In the genomic region with DNA sequence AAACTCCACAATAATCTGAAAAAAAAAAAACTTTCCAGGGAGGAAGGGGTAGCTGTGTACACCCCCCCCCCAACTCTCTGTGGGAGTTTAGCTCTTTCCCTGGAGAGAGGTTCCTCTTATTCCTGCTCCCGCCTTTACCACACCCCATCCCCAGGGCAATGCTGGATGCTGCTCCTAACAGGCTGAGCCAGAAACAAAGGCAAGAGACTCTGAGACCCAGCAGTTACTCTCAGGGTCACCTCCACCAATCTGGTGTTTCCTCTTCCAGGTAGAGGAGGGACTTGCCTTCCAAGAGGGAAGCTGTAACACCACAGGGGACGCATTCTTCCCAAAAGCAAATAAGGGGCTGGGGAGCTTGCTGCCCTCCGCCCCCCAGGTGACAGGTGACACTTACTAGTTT, we compare ENCODE assay signal across 14 mouse cellular contexts. TPM values are rescaled to one million over a fixed set of nuclear protein-coding genes. Genes with fewer than 3 reads are reported as not detected.
DNase-seq lines count a peak whose midpoint lies in the region; ATAC-seq and TF ChIP-seq lines count a peak whose summit lies in the region.
"Had no signal": no experiment of that assay in that cellular context is flagged by ENCODE, and none has a peak within 500 bp of the region (broad histone marks: within the 10 kb centered on the region; RNA-seq: fewer than 3 reads in every experiment).

No protein-coding gene starts in this region.

- TF ChIP-seq POLR2A in thymus, adult 2 months (IDR thresholded peaks at IDR 0.05; ENCODE audit: control insufficient read depth, extremely low read depth, insufficient read depth, low read length, poor library complexity): no peak

- DNase-seq in heart, adult 9 months (ENCODE audit: low spot score in 2 of 2): no peak
- no peak for DNase-seq in layer of hippocampus, adult 18-20 months (ENCODE audit: low spot score in 2 of 2)
- no peak for DNase-seq in thymus, adult 2 months
- DNase-seq: layer of hippocampus, adult 9-11 months had no signal

- H3K27me3 ChIP-seq in heart, embryonic 13.5 days (replicated peaks): no peaks in the 10 kb centered on the region
- no peaks in the 10 kb centered on the region for H3K27me3 ChIP-seq in midbrain, embryonic 13.5 days
- no peaks in the 10 kb centered on the region for H3K27me3 ChIP-seq in midbrain, embryonic 16.5 days (ENCODE audit: control insufficient read depth, insufficient read depth, low read depth, low read length)
- H3K27me3 ChIP-seq in hindbrain, embryonic 12.5 days: no peaks in the 10 kb centered on the region
- no peaks in the 10 kb centered on the region for H3K27me3 ChIP-seq in neural tube, embryonic 15.5 days (replicated peaks)
- no peaks in the 10 kb centered on the region for H3K27me3 ChIP-seq in thymus, adult 2 months (ENCODE audit: control insufficient read depth, insufficient read depth, low read length)

- peaks cover 28% of the 10 kb centered on the region for H3K4me1 ChIP-seq in heart, embryonic 13.5 days
- peaks cover 20% of the 10 kb centered on the region for H3K4me1 ChIP-seq in midbrain, embryonic 13.5 days (replicated peaks)
- peaks cover 15% of the 10 kb centered on the region for H3K4me1 ChIP-seq in midbrain, embryonic 16.5 days (ENCODE audit: control insufficient read depth, insufficient read depth, low read length)
- H3K4me1 ChIP-seq in hindbrain, embryonic 12.5 days: peaks cover 17% of the 10 kb centered on the region
- H3K4me1 ChIP-seq in neural tube, embryonic 15.5 days: peaks cover 32% of the 10 kb centered on the region
- H3K4me1 ChIP-seq in thymus, adult 2 months (replicated peaks; ENCODE audit: control insufficient read depth, insufficient read depth, low read length): peaks cover 13% of the 10 kb centered on the region

- 78% methylated on average over 3 of the region's 3 CpGs for WGBS in heart, embryonic 13.5 days
- WGBS in midbrain, embryonic 13.5 days: 81% methylated on average over 3 of the region's 3 CpGs
- 80% methylated on average over 3 of the region's 3 CpGs for WGBS in midbrain, embryonic 16.5 days
- WGBS in hindbrain, embryonic 12.5 days: 83% methylated on average over 3 of the region's 3 CpGs
- whole genome bisulfite sequencing in neural tube, embryonic 15.5 days: 70% methylated on average over 3 of the region's 3 CpGs
- 95% methylated on average over 3 of the region's 3 CpGs for WGBS in thymus, adult 2 months

- TF ChIP-seq CTCF in thymus, adult 2 months (IDR thresholded peaks at IDR 0.05; ENCODE audit: borderline replicate concordance, control insufficient read depth, extremely low read depth, insufficient read depth, low read length, poor library complexity): no peak

- H3K4me2 ChIP-seq in heart, embryonic 13.5 days: 0 out of 2 replicates have a peak overlapping the region, but pooled peaks have one; percentile 81
- H3K4me2 ChIP-seq in midbrain, embryonic 13.5 days (replicated peaks): peak overlapping the region; percentile 92
- H3K4me2 ChIP-seq in midbrain, embryonic 16.5 days (ENCODE audit: low read length): no peak overlapping the region; the same call in 1 of the 2 replicates
- H3K4me2 ChIP-seq in hindbrain, embryonic 12.5 days (replicated peaks): peak overlapping the region; percentile 90; the same call in 1 of the 2 replicates
- H3K4me2 ChIP-seq in neural tube, embryonic 15.5 days: peak overlapping the region; percentile 84

- H3K27ac ChIP-seq in heart, embryonic 13.5 days (replicated peaks): no peak overlapping the region
- H3K27ac ChIP-seq in midbrain, embryonic 13.5 days: no peak overlapping the region
- no peak overlapping the region for H3K27ac ChIP-seq in midbrain, embryonic 16.5 days (ENCODE audit: low read length)
- H3K27ac ChIP-seq in hindbrain, embryonic 12.5 days: no peak overlapping the region
- H3K27ac ChIP-seq in neural tube, embryonic 15.5 days (replicated peaks): no peak overlapping the region
- H3K27ac ChIP-seq in thymus, adult 2 months (ENCODE audit: control insufficient read depth, insufficient read depth, low read length): no peak overlapping the region

- no peaks in the 10 kb centered on the region for H3K9me3 ChIP-seq in heart, embryonic 13.5 days
- H3K9me3 ChIP-seq in midbrain, embryonic 13.5 days: no peaks in the 10 kb centered on the region
- no peaks in the 10 kb centered on the region for H3K9me3 ChIP-seq in midbrain, embryonic 16.5 days (replicated peaks; ENCODE audit: control insufficient read depth, low read length, poor library complexity, severe bottlenecking)
- H3K9me3 ChIP-seq in hindbrain, embryonic 12.5 days (replicated peaks): no peaks in the 10 kb centered on the region
- no peaks in the 10 kb centered on the region for H3K9me3 ChIP-seq in neural tube, embryonic 15.5 days (replicated peaks)

- peak overlapping the region; percentile 94 for H3K9ac ChIP-seq in heart, embryonic 13.5 days
- H3K9ac ChIP-seq in midbrain, embryonic 13.5 days (replicated peaks): peak overlapping the region; percentile 98; the same call in 1 of the 2 replicates
- no peak overlapping the region for H3K9ac ChIP-seq in midbrain, embryonic 16.5 days (ENCODE audit: low read depth, low read length)
- 0 out of 2 replicates have a peak overlapping the region, but pooled peaks have one; percentile 5 for H3K9ac ChIP-seq in hindbrain, embryonic 12.5 days
- peak overlapping the region; percentile 92; the same call in 1 of the 2 replicates for H3K9ac ChIP-seq in neural tube, embryonic 15.5 days (replicated peaks)

- no peak for ATAC-seq in heart, embryonic 13.5 days (ENCODE audit: extremely low read depth, insufficient number of reproducible peaks, low FRiP score, low TSS enrichment)
- ATAC-seq in midbrain, embryonic 13.5 days: no peak
- no peak for ATAC-seq in midbrain, embryonic 16.5 days
- no peak for ATAC-seq in hindbrain, embryonic 12.5 days (ENCODE audit: low FRiP score)
- no peak for ATAC-seq in neural tube, embryonic 15.5 days (ENCODE audit: low FRiP score)
- ATAC-seq: activated CD4-positive, CD25-positive, alpha-beta regulatory T cell, adult 4 months; inflammation-experienced regulatory T-cells, adult 6 months had no signal

- no peak overlapping the region; the same call in 1 of the 2 replicates for H3K4me3 ChIP-seq in heart, embryonic 13.5 days
- peak overlapping the region; percentile 97 for H3K4me3 ChIP-seq in midbrain, embryonic 13.5 days (replicated peaks)
- H3K4me3 ChIP-seq in midbrain, embryonic 16.5 days (ENCODE audit: low read depth, low read length): no peak overlapping the region
- H3K4me3 ChIP-seq in hindbrain, embryonic 12.5 days: no peak overlapping the region
- H3K4me3 ChIP-seq in neural tube, embryonic 15.5 days (replicated peaks): peak overlapping the region; percentile 78; the same call in 1 of the 2 replicates
- H3K4me3 ChIP-seq in thymus, adult 2 months (ENCODE audit: control insufficient read depth, insufficient read depth, low read length): no peak overlapping the region

- peaks cover 48% of the 10 kb centered on the region for H3K36me3 ChIP-seq in heart, embryonic 13.5 days
- peaks cover 52% of the 10 kb centered on the region for H3K36me3 ChIP-seq in midbrain, embryonic 13.5 days
- peaks cover 18% of the 10 kb centered on the region for H3K36me3 ChIP-seq in midbrain, embryonic 16.5 days (ENCODE audit: control insufficient read depth, insufficient read depth, low read length)
- peaks cover 47% of the 10 kb centered on the region for H3K36me3 ChIP-seq in hindbrain, embryonic 12.5 days
- peaks cover 40% of the 10 kb centered on the region for H3K36me3 ChIP-seq in neural tube, embryonic 15.5 days
- peaks cover 30% of the 10 kb centered on the region for H3K36me3 ChIP-seq in thymus, adult 2 months (ENCODE audit: control insufficient read depth, insufficient read depth, low read length)

RNA-seq across cellular contexts. Expression of gene 4933424G06Rik, which starts 2.2 kb away (rescaled TPM):
- polyA plus RNA-seq in heart, embryonic 13.5 days (2015; fragmentation: Nextera tagmentation; extraction: Ambion mirVana): 0.13 TPM in 1 of 2 replicates, not detected in the other
- polyA plus RNA-seq in midbrain, embryonic 13.5 days (2015; fragmentation: Nextera tagmentation; extraction: Ambion mirVana): 0.24 and 0.36 TPM in 2 replicates
- 0.75 and 1.2 TPM in 2 replicates for polyA plus RNA-seq in midbrain, embryonic 16.5 days (2015; fragmentation: Nextera tagmentation; extraction: Ambion mirVana)
- polyA plus RNA-seq in hindbrain, embryonic 12.5 days (2016; fragmentation: Nextera tagmentation; extraction: Ambion mirVana): not detected in 2 replicates
- 0.32 and 0.74 TPM in 2 replicates for polyA plus RNA-seq in neural tube, embryonic 15.5 days (2015; fragmentation: Nextera tagmentation; extraction: Ambion mirVana)
- not detected for total RNA-seq in layer of hippocampus, adult 18-20 months (2021)
- not detected in 2 replicates for polyA plus RNA-seq in thymus, adult 2 months (2012; rRNA removed)
- total RNA-seq: gastrocnemius, postnatal 4 days had no signal
- polyA plus RNA-seq: activated CD4-positive, CD25-positive, alpha-beta regulatory T cell, adult 4 months; inflammation-experienced regulatory T-cells, adult 6 months; neural tube, embryonic 11.5 days; small intestine, adult 2 months had no signal

RNA-seq across cellular contexts. Expression of gene Actr1b, which starts 6.4 kb away (rescaled TPM):
- polyA plus RNA-seq in heart, embryonic 13.5 days (2015; fragmentation: Nextera tagmentation; extraction: Ambion mirVana): 85.5 and 90.6 TPM in 2 replicates
- 97.5 and 102 TPM in 2 replicates for polyA plus RNA-seq in midbrain, embryonic 13.5 days (2015; fragmentation: Nextera tagmentation; extraction: Ambion mirVana)
- polyA plus RNA-seq in midbrain, embryonic 16.5 days (2015; fragmentation: Nextera tagmentation; extraction: Ambion mirVana): 92.3 and 106 TPM in 2 replicates
- polyA plus RNA-seq in hindbrain, embryonic 12.5 days (2016; fragmentation: Nextera tagmentation; extraction: Ambion mirVana): 98.8 and 104 TPM in 2 replicates
- polyA plus RNA-seq in neural tube, embryonic 15.5 days (2015; fragmentation: Nextera tagmentation; extraction: Ambion mirVana): 122 TPM in 2 replicates
- 100 to 1,000 TPM; 258 to 284 TPM for total RNA-seq in layer of hippocampus, adult 18-20 months (2021)
- 182 and 213 TPM in 2 replicates for polyA plus RNA-seq in thymus, adult 2 months (2012; rRNA removed)

RNA-seq across cellular contexts. Expression of gene Cox5b, which starts 16.5 kb away (rescaled TPM):
- 1,082 and 1,332 TPM in 2 replicates for polyA plus RNA-seq in heart, embryonic 13.5 days (2015; fragmentation: Nextera tagmentation; extraction: Ambion mirVana)
- 576 and 579 TPM in 2 replicates for polyA plus RNA-seq in midbrain, embryonic 13.5 days (2015; fragmentation: Nextera tagmentation; extraction: Ambion mirVana)
- 577 and 626 TPM in 2 replicates for polyA plus RNA-seq in midbrain, embryonic 16.5 days (2015; fragmentation: Nextera tagmentation; extraction: Ambion mirVana)
- polyA plus RNA-seq in hindbrain, embryonic 12.5 days (2016; fragmentation: Nextera tagmentation; extraction: Ambion mirVana): 430 and 502 TPM in 2 replicates
- 808 and 899 TPM in 2 replicates for polyA plus RNA-seq in neural tube, embryonic 15.5 days (2015; fragmentation: Nextera tagmentation; extraction: Ambion mirVana)
- 100 to 1,000 TPM; 678 to 718 TPM for total RNA-seq in layer of hippocampus, adult 18-20 months (2021)
- 395 and 432 TPM in 2 replicates for polyA plus RNA-seq in thymus, adult 2 months (2012; rRNA removed)

RNA-seq across cellular contexts. Expression of gene Fam178b, which starts 24.8 kb away (rescaled TPM):
- polyA plus RNA-seq in heart, embryonic 13.5 days (2015; fragmentation: Nextera tagmentation; extraction: Ambion mirVana): 2.1 TPM in 2 replicates
- polyA plus RNA-seq in midbrain, embryonic 13.5 days (2015; fragmentation: Nextera tagmentation; extraction: Ambion mirVana): not detected in 2 replicates
- 0.33 TPM in 1 of 2 replicates, not detected in the other for polyA plus RNA-seq in midbrain, embryonic 16.5 days (2015; fragmentation: Nextera tagmentation; extraction: Ambion mirVana)
- 0.67 TPM in 1 of 2 replicates, not detected in the other for polyA plus RNA-seq in hindbrain, embryonic 12.5 days (2016; fragmentation: Nextera tagmentation; extraction: Ambion mirVana)
- 0.27 and 0.51 TPM in 2 replicates for polyA plus RNA-seq in neural tube, embryonic 15.5 days (2015; fragmentation: Nextera tagmentation; extraction: Ambion mirVana)
- total RNA-seq in layer of hippocampus, adult 18-20 months (2021): not detected
- 1.4 and 1.9 TPM in 2 replicates for polyA plus RNA-seq in thymus, adult 2 months (2012; rRNA removed)
- polyA plus RNA-seq: activated CD4-positive, CD25-positive, alpha-beta regulatory T cell, adult 4 months; neural tube, embryonic 11.5 days had no signal

RNA-seq across cellular contexts. Expression of gene Zap70, which starts 53.8 kb away (rescaled TPM):
- polyA plus RNA-seq in heart, embryonic 13.5 days (2015; fragmentation: Nextera tagmentation; extraction: Ambion mirVana): 0.31 and 0.34 TPM in 2 replicates
- 0.65 and 1.1 TPM in 2 replicates for polyA plus RNA-seq in midbrain, embryonic 13.5 days (2015; fragmentation: Nextera tagmentation; extraction: Ambion mirVana)
- 2.0 and 2.6 TPM in 2 replicates for polyA plus RNA-seq in midbrain, embryonic 16.5 days (2015; fragmentation: Nextera tagmentation; extraction: Ambion mirVana)
- 0.34 and 0.39 TPM in 2 replicates for polyA plus RNA-seq in hindbrain, embryonic 12.5 days (2016; fragmentation: Nextera tagmentation; extraction: Ambion mirVana)
- polyA plus RNA-seq in neural tube, embryonic 15.5 days (2015; fragmentation: Nextera tagmentation; extraction: Ambion mirVana): 1.2 and 5.1 TPM in 2 replicates
- total RNA-seq in layer of hippocampus, adult 18-20 months (2021): 1 to 10 TPM; 3.6 to 3.7 TPM
- 270 and 289 TPM in 2 replicates for polyA plus RNA-seq in thymus, adult 2 months (2012; rRNA removed)

Comparison
In these comparisons a context has a peak if more than half of its experiments do, and no peak if none do; other contexts are left out.
1. H3K4me3 ChIP-seq: peak in midbrain, embryonic 13.5 days (single experiment) and neural tube, embryonic 15.5 days (single experiment); none in heart, embryonic 13.5 days (single experiment), midbrain, embryonic 16.5 days (single experiment), hindbrain, embryonic 12.5 days (single experiment) and thymus, adult 2 months (single experiment).